Mouse (Mus musculus) brain, embryonic 14.5 days (tissue): ENCODE measurements at regions not wholly inside any gene's neighbourhood (a gene's known extent, or its start where the extent isn't known, plus 50 kb on each side); places are given as distances from the start of the nearest gene placed in this dataset.

Experiments
- CTCF ChIP-seq: fragments of 200-500 bp; IDR thresholded peaks from 2 replicates; pipeline ENCODE4 v1.5.1; 2012; ENCODE audit warnings: inconsistent platforms, mild to moderate bottlenecking, moderate library complexity, borderline replicate concordance; ENCODE audit not compliant: insufficient read depth, insufficient read length; ENCODE audit errors: extremely low read depth
- POLR2A ChIP-seq: fragments of 200-500 bp; IDR thresholded peaks from 2 replicates; pipeline ENCODE4 v1.6.1; 2012; ENCODE audit warnings: mild to moderate bottlenecking, inconsistent platforms, borderline replicate concordance; ENCODE audit not compliant: poor library complexity, insufficient read depth, insufficient read length, severe bottlenecking; ENCODE audit errors: extremely low read depth

DNA sequence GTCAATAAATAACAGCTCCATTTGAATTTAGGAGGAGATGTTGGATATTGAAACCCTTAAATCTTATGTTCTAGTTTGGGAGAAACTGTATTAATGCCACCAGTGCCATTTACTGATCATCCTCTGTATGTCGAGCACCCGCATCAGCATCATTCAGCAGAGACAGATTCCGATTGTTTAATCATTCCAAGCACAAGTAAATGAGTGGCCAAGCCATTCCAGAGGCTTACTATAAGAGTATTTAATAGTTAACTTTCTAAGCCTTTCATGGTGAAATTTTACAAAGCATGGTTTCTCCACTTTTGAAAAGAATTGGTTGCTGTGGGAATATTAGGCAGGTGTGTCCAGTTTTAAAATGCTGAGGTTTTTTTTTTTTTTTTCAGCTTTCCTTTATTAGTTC, 1363.9 kb upstream of the Got2 start:
- TF ChIP-seq CTCF, result no peak
- no peak for TF ChIP-seq POLR2A
